Mouse (Mus musculus): Measurements from ENCODE around the gene Yipf2.

Yipf2 gene

DNA sequence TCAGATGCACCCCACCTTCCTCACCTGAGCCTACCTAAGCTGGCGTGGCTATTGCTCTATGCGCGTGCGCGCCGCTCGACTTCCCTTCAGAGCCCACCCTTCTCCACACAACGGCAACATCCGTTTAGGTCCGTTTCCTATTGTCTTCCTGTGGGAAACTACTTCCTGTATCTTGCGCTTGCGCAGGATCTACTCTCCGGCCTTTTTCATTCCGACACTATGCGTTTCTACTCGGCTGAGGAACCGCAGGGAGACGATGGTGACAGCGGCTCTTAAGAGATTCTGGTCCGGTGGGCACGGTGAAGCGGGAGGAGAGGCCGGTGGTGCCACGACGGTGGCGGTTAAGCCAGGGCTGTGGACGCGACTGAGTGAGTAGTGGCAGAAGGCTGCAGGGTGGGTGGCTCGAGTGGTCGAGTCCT lies at the start of gene Yipf2, which contains the start of gene Timm29:
TSS of gene Yipf2 (minus strand) at position 126 of the 419 bp plus-strand sequence.
TSS of gene Timm29 (plus strand) at position 20 of the 419 bp plus-strand sequence.
- peak; percentile 78 for DNase-seq (ENCODE audit: low spot score)

DNA sequence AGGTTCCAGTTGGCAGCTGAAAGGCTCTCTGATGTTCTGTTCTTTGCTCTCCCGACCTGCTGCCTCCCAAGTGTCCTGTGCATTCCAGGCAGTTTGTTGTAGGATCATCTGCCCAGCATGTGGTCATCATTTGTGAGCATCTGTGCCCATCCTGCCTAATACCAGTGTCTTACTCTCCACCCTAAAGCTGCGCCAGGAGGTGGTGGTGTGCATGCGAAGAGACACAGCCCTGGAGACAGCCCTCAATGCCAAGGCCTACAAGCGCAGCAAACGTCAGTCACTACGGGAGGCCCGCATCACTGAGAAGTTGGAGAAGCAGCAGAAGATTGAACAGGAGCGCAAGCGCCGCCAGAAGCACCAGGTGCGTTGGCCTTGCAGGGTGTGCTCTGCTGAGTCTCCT lies 46.4 kb upstream of the Yipf2 start:
- DNase-seq (ENCODE audit: low spot score) = no peak

DNA sequence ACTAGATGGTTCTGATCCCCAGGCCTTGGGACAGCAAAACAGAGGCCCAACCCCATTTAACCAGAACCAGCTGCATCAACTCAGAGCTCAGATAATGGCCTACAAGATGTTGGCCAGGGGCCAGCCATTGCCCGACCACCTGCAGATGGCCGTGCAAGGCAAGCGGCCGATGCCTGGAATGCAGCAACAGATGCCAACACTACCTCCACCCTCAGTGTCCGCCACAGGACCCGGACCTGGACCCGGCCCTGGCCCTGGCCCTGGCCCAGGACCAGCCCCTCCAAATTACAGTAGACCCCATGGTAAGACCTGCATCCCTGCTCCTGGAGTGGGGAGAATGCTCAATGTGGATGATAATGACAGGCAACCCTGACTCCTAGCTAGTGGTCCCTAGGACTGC lies 43.0 kb upstream of the Yipf2 start:
- DNase-seq (ENCODE audit: low spot score) = no peak

DNA sequence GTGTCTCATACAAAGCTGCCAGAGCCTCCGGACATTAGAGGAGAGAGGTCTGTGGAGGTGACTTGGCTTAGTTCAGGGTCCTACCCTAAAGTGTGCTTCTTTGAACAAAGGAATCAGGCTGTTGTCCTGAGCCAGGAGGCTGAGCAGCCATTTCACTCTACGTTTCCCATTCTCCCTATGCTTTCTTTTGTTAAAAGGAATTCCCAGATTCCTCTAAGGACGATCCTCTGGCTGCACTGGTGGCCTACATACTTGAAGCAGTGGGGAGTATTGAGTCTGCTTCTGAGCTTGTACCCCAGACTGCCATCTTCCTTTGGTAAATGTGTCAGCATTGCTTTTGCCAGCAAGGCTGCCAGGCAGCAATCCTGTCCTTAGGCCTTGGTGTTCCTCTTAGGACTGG lies 40.5 kb upstream of the Yipf2 start:
- no peak for DNase-seq (ENCODE audit: low spot score)

DNA sequence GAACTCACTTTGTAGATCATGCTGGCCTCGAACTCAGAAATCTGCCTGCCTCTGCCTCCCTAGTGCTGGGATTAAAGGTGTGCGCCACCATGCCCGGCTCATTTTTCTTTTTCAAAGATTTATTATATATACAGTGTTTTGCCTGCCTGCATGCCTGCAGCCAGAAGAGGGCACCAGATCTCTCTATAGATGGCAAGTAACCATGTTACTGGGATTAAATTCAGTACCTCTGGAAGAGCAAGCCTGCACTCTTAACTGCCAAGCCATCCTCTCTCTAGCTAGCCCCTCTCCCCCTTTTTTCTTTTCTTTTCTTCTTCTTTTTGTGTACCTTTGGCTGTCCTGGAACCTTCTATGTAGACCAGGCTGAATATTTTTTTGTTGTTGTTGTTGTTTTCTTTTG lies 38.0 kb upstream of the Yipf2 start:
- peak; percentile 29 for DNase-seq (ENCODE audit: low spot score)

DNA sequence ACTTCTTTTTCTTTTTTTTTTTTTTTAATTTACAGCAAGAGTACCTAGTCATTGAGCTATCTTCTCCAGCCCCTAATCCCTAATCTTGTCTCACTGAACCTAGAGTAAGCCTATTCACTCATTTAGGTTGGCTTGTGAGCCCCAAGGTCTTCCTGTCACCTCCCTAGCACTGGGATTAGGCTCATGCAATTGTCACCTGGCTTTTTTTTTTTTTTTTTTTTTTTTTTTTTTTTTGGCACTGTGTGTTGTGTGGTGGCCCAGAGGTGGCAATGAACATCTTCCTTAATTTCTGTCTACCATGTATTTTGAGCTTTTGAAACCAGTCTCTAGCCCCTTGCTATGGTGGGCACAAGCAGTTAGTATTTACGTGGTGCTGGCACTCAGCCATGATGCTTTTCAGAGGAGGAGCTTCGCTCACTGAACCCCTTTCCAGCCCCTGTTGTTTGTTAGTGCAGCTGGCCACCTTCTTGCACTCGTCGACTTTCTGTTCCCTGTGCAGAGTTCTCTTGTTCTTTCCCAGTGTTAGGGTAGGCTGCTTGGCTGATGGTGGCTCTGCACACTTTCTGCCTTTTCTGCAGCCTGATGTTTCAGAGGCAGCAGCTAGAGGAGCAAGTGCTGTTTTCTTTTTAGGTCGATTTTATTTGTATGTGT lies 34.6 kb upstream of the Yipf2 start:
- no peak for DNase-seq (ENCODE audit: low spot score)

DNA sequence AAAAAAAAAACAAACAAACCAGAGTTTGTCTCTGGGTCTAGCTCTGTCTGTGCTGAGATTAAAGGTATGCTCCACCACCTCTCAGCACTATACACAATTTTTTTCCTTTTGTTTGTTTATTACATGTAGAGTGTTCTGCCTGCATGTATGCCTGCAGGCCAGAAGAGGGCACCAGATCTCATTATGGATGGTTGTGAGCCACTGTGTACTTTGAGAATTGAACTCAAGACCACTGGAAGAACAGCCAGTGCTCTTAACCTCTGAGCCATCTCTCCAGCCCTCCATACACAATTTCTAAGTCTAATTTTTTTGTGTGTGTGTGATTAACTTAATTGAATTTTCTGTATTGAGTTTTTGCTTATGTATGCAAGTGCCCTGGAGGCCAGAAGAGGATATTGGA lies 33.9 kb upstream of the Yipf2 start:
- no peak for DNase-seq (ENCODE audit: low spot score)

DNA sequence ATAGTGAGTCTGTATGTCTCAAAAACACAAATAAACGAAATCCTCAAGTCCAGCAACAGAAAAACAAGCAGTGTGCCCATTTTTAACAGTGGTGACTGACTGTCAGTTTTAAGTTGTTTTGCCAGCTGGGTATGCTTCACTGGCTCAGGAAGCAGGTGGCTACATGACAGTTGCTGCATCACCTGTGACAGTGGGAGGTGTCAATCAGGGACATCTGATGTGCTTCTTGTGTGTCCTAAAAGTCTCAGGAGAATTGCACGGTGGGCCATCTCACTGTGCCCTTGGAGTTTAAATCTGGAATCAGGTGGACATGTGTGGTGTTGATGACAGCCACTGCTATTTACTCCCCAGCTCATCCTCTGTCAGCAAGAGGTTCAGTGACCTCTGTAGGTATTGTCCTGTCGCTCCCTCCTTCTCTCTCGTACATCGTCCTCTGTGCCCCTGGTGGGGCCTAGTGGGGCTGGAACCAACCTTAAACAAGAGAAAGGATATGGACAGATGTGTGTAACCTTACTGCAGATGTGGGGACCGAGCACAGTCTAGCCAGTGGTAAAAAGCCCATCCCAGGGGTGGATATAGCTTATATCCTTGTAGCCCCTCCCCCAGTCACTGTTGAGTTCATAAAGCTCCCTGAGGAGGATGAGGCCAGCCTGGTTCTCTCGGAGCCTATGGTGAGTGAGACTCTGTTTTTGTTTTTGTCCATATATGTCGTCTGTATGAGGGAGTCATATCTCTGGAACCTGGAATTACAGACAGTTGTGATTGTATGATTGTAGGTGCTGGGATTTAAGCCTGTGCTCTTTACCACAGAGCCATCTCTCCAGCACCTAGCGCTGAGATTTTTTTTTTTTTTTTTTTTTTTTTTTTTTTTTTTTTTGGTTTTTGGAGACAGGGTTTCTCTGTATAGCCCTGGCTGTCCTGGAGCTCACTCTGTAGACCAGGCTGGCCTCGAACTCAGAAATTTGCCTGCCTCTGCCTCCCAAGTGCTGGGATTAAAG lies 33.0 kb upstream of the Yipf2 start:
- DNase-seq (ENCODE audit: low spot score) = no peak

DNA sequence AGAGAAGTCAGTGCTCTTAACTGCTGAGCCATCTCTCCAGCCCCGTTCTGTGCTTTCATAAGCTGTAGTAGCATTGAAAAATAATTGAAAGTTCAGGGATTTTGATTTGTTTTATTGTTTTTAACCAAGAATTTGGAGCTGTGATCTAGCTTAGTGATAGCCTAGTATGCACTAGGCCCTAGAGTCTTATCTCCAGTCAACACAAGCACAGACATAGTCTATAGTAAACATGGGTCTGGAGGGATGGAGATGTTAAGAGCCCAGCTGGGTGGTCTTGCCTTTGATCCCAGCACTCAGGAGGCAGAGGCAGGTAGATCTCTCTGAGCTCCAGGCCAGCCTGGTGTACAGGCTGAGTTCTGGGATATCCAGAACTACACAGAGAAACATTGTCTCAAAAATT lies 30.0 kb upstream of the Yipf2 start:
- DNase-seq (ENCODE audit: low spot score) = no peak

DNA sequence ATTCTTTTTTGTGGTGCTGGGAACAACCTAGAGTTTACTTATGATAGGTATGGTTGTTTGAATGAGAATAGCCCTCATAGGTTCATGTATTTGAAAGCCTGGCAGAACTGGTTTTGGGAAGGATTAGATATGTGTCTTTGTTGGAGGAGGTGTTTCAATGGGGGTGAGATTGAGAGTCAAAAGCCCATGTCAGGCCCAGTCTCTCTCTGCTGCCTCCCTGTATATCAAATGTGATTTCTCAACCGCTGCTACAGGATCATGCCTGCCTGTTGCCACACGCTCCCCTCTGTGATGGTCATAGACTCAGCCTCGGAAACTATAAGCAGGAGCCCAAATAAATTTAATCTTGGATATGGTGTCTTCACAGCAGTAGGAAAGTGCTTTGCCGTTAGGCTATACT lies 27.6 kb upstream of the Yipf2 start:
- DNase-seq (ENCODE audit: low spot score) = no peak

DNA sequence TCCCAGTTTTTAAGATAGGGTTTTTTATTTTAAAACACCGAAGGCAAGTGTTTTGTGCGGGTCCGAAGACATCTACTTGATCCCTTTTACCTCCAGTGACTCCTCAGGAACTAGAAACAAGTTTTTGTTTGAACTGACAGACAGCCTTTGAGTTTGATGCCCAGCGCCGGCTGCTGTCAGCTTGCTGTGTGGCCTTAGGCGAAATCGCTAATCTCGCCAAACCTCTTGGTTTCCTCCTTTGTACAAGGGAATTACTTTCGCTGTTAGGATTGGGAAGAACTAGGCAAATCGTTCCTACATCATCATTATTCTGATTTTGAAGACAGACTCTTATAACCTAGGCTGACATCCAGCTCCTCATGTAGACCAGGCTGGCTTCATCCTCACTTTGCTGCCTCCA lies 24.4 kb upstream of the Yipf2 start:
- DNase-seq (ENCODE audit: low spot score) = no peak

DNA sequence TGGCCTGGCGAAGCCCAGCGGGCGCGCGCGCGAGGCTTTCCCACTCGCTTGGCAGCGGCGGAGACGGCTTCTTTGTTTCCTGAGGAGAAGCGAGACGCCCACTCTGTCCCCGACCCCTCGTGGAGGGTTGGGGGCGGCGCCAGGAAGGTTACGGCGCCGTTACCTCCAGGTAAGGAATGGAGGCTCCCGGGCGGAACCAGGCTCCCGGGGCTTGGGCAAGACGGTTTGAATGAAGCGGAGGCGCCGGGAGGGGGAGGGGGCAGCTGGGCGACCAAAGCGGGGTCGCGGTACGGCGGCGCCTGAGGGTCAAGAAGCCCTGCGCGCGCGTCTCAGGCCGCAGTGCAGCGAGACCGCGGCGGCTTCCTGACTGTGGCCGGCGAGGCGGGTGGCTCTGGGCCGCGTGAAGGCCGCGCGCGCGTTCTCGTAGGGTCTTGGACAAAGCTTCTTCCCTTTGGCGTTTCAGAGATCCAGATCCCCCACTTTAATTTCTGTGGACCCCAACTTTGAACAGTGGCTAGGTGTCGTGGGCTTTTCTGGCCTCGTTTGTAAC lies 23.7 kb upstream of the Yipf2 start:
- DNase-seq (ENCODE audit: low spot score) = peak; percentile 67

DNA sequence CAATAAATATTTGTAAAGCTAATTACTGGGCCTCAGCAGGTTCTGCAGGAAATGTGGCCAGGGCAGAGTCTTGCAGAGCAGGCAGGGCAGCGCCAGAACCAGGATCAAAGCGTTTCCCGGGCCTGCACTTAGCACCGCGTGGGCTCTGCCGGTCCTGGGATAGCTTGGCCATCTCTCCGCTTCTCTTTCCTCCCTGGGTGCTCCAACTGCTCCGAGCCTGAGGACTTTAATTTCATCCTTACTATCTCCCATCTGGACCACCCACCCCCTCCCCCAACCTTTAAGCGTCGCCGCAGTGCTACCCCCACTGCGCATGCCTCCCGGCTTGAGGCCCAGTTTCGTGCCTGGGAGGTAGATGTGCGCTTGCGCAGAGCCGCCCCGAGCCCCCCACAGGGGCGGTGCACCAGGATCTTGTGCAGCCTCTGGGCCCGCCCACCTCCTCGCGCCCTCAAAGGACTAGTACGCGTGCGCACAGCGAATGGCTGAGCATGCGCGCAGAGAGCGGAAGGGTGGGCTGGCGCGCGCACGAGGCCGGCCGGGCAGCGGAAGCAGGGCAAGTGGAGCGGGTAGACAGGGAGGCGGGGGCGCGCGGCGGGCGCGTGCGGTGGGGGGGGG lies 23.1 kb upstream of the Yipf2 start, which contains the start of gene Smarca4:
TSS of gene Smarca4 (plus strand) at position 553 of the 615 bp plus-strand sequence.
- peak; percentile 95 for DNase-seq (ENCODE audit: low spot score)

DNA sequence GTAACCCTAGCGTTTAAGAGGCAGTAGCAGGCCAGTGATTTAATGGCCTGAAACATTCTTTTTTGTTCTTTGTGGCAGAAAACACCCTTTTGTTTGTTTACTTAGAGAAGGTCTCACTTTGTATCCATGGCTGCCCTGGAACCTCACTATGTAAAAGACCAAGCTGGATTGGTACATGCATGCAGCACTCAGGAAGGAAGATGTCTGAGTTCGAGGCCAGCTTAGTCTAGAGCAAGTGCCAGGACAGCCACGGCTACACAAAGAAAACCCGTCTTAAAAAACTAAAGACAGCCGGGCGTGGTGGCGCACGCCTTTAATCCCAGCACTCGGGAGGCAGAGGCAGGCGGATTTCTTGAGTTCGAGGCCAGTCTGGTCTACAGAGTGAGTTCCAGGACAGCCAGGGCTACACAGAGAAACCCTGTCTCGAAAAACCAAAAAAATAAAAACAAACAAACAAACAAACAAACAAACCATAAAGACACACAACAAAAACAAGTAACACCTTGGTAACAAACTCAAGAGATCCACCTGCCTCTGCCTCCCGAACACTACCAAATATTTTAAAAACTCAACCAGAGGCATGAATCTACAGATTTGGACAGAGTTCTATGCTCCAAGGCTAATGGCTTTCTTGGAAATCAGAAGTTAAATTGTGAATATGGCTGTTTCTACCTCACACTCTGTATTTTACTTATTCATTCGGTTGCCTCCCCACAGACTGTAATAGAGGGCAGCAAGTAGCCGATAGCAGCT lies 22.4 kb upstream of the Yipf2 start:
- DNase-seq (ENCODE audit: low spot score) = no peak

DNA sequence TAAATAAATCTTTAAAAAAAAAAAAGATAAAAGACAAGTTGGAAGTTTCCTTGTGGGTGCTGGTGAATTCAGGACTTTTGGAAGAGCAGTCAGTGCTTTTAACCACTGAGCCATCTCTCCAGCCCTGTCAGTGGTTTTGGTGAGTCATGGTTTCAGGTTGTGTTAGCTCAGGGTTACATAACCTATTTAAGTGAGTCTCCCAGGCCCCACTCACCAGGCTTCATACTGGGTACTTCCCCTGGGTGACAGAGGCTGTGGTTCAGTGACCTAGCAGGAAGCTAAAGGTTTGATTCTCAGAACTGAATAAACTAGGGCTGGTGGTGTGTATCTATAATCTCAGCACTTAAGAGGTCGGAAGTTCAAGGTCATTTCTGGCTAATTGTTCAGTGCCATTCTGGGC lies 17.2 kb upstream of the Yipf2 start:
- no peak for DNase-seq (ENCODE audit: low spot score)

DNA sequence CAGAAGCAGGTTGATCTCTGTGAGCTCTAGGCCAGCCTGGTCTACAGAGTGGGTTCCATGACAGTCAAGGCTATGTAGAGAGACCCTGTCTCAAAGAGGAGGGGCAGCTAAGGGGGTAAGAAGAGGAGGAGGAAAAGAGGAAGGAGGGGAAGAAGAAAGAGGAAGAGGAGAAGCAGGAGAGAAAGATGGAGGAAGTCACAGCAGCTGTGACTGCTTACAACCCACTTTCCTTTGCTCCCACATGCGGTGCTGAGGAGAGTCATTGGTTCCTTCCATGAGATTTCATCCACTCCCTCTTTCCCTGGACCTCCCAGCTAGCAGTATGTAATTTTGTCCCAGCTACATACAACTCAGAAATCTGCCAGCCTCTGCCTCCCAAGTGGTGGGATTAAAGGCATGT lies 14.0 kb upstream of the Yipf2 start:
- DNase-seq (ENCODE audit: low spot score) = no peak

DNA sequence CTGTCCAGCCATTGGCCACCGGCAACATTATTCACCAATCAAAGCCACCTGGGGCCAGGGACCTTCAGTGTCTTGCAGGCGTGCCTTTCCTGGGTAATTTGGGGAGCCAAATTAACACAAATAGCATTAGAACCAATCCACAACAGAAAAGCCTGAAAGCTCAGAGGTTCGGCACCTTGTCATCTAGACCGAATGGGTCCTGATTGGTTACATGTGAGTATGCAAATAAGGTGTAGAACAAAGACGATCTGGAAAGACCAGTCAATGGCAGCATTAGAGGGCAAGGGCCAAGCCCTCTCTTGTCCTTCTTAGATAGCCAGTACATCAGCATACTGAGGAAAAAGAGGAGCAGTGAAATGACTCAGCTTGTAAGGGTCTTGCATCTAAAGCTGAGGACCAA lies 13.2 kb upstream of the Yipf2 start:
- DNase-seq (ENCODE audit: low spot score) = no peak

DNA sequence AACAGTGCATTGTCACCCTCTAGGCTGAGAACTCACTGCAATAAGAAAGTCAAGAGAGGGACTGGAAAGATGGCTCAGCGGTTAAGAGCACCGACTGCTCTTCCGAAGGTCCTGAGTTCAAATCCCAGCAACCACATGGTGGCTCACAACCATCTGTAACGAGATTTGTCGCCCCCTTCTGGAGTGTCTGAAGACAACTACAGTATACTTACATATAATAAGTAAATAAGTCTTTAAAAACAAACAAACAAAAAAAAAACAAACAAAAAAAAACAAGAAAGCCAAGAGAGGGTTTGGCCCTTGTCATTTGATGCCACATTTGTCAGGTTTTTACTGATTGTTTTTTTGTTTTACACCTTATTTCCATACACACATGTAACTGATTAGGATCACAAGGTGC lies 11.5 kb upstream of the Yipf2 start:
- no peak for DNase-seq (ENCODE audit: low spot score)

DNA sequence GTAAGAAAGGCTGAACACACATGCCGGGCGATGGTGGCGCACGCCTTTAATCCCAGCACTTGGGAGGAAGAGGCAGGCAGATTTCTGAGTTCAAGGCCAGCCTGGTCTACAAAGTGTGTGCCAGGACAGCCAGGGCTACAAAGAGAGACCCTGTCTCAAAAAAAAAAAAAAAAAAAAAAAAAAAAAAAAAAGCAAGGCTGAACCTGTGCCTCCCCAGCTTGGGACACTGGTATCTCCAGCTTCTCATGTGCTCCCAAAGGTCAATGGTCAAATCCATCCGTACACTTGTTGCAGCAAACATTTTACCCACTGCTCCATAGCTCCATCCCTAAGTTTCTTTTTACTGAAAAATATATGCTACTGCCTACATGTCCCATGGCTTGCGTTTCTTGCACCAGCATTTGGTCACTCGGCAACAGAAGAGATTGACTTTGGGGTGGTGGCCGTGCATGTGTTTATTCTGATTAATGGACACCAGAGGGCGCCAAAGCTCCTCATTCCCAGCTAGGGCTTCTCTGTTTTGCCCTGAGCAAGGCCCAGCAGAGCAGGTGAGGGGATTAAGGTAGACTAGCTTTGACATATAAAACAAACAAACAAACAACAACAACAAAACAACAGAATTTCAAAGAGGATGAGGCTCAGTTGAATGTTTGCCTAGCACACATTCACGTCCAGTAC lies 9.2 kb upstream of the Yipf2 start:
- peak; percentile 57 for DNase-seq (ENCODE audit: low spot score)

DNA sequence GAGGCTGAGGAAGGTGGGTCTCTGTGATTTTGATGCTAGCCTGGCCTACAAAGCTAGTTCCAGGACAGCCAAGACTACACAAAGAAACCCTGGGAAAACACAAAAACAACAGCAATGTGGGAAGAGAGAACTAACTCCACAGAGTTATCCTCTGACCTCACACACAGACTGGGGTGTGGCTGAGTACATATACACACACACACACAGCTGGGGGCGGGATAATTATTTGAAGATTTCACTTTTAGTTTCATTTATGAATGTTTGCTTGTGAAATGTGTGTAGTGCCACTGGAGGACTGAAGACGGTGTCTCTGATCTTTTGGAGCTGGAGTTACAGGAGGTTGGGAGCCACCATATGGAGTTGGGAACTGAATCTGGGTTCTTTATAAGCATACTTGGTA lies 8.4 kb upstream of the Yipf2 start:
- no peak for DNase-seq (ENCODE audit: low spot score)

DNA sequence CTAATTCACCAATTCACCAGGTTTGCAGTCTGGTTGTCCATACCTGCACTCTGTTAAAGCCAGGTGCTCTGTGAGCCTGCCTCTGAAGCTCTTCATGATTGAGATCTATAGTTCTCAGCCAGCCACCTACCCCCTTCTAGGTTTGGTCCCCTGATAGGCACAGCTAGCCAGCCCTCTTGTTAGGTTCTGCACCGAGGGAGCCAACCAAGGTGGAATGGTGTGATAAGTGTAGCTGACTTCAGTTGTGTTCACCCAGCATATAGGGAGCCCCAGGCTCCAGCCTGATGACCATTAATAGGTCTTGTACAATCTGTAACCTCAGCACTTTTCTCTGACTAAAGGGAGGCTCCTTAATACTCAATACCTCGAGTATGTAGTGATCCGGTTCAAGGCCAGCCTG lies 7.6 kb upstream of the Yipf2 start:
- no peak for DNase-seq (ENCODE audit: low spot score)
